Mouse (Mus musculus) thymus, adult 2 months (tissue): ENCODE data around the gene Pkd2.

ENCODE experiments used
- CTCF ChIP-seq: fragments of 200-500 bp; IDR thresholded peaks from 2 replicates; pipeline ENCODE4 v1.5.1; 2012; ENCODE audit warnings: mild to moderate bottlenecking, control low read depth, low read length, moderate library complexity, borderline replicate concordance; ENCODE audit not compliant: control insufficient read depth, poor library complexity, insufficient read depth; ENCODE audit errors: extremely low read depth
- POLR2A ChIP-seq: fragments of 200-500 bp; IDR thresholded peaks from 2 replicates; pipeline ENCODE4 v1.6.1; 2012; ENCODE audit warnings: mild to moderate bottlenecking, low read length, control low read depth, moderate library complexity; ENCODE audit not compliant: control insufficient read depth, poor library complexity, insufficient read depth; ENCODE audit errors: extremely low read depth

DNA sequence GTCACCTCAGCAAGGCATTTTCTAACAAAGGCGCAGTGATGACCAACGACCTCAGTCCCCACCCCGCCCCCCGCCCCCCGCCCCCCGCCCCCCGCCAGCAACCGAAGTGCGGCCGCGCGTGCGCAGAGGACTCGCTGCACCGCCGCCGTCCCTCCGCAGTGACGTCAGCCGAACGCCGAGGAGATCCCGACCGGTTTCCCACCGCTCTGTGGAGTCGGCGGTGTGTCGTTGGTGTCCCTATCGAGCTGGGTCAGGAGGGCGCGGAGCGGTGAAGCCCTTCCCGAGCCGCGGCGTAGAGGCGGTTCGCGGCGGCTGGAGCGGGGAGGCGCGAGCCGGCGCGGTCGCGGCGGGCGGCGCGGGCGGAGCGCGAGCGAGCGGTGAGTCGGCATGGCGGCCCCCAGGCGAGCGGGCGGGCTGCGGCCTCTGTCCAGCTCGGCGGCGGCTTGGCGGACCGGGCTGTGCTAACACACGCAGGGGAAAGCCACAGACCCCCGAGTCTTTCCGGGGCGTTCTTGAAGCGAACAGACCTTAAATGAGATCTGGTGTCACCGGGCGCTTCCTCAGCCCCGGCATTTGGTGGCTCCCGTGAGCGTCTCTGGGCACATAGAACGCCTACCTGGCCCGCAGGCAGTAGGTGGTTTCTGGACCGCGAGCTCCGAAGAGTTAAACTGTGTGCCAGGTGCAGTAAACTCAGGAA lies 49.1 kb downstream of the Pkd2 start, which contains the start of gene BC005561:
- TF ChIP-seq POLR2A (no peak), CTCF (no peak)
